ENCODE assay signal across 13 mouse cellular contexts in genomic region chr1:157343519-157343918, GRCm38 (mm10).
A peak's percentile ranks its signal among the peaks of the same experiment; 100 is the strongest.
DNase-seq lines count a peak whose midpoint lies in the region; ATAC-seq and TF ChIP-seq lines count a peak whose summit lies in the region.
"Had no signal": no experiment of that assay in that cellular context is flagged by ENCODE, and none has a peak within 500 bp of the region (broad histone marks: within the 10 kb centered on the region; RNA-seq: fewer than 3 reads in every experiment).

No protein-coding gene starts in this region.

- peak; percentile 93 for DNase-seq in heart, adult 11 months
- DNase-seq in heart, embryonic 10.5 days (ENCODE audit: low spot score): no peak
- peak; percentile 38 for DNase-seq in adipocyte (ENCODE audit: low spot score)
- DNase-seq in heart, postnatal 10 days: peak; percentile 36 to 40
- DNase-seq in hindbrain, embryonic 10.5 days (ENCODE audit: low spot score): no peak

- H3K79me3 ChIP-seq in C2C12 (ENCODE audit: low read depth): peaks cover 2% of the 10 kb centered on the region

- H3K4me1 ChIP-seq in heart, embryonic 10.5 days: 0 out of 2 replicates have a peak, but pooled peaks cover 3% of the 10 kb centered on the region
- H3K4me1 ChIP-seq in hindbrain, embryonic 12.5 days: no peaks in the 10 kb centered on the region
- no peaks in the 10 kb centered on the region for H3K4me1 ChIP-seq in hindbrain, embryonic 10.5 days (replicated peaks)

- intact Hi-C loops in heart, postnatal 10 days (cut with DNase I): no loop called here

- H3K9ac ChIP-seq in hindbrain, embryonic 12.5 days: no peak overlapping the region
- H3K9ac ChIP-seq: heart, embryonic 13.5 days had no signal

- no peak overlapping the region for H3ac ChIP-seq in C2C12 (ENCODE audit: control insufficient read depth, insufficient read length, low read depth)

- TF ChIP-seq CTCF in C2C12 (IDR thresholded peaks at IDR 0.05; ENCODE audit: control insufficient read depth, insufficient read depth, insufficient read length): no peak

- H3K27me3 ChIP-seq in heart, embryonic 10.5 days (ENCODE audit: insufficient read depth, poor library complexity, severe bottlenecking): no peaks in the 10 kb centered on the region
- H3K27me3 ChIP-seq in C2C12 (ENCODE audit: control insufficient read depth, insufficient read depth, insufficient read length): no peaks in the 10 kb centered on the region
- H3K27me3 ChIP-seq in hindbrain, embryonic 12.5 days: no peaks in the 10 kb centered on the region
- H3K27me3 ChIP-seq in hindbrain, embryonic 10.5 days (ENCODE audit: insufficient read depth, poor library complexity, severe bottlenecking): no peaks in the 10 kb centered on the region
- H3K27me3 ChIP-seq: heart, embryonic 13.5 days had no signal

- no peaks in the 10 kb centered on the region for H3K36me3 ChIP-seq in heart, embryonic 10.5 days
- no peaks in the 10 kb centered on the region for H3K36me3 ChIP-seq in C2C12 (ENCODE audit: control insufficient read depth, insufficient read depth)
- H3K36me3 ChIP-seq in hindbrain, embryonic 12.5 days: no peaks in the 10 kb centered on the region
- H3K36me3 ChIP-seq in hindbrain, embryonic 10.5 days: no peaks in the 10 kb centered on the region
- H3K36me3 ChIP-seq: heart, embryonic 13.5 days had no signal

- H3K4me3 ChIP-seq in heart, embryonic 10.5 days: no peak overlapping the region
- no peak overlapping the region for H3K4me3 ChIP-seq in C2C12 (ENCODE audit: insufficient read depth, poor library complexity, severe bottlenecking)
- H3K4me3 ChIP-seq in hindbrain, embryonic 12.5 days: no peak overlapping the region
- no peak overlapping the region for H3K4me3 ChIP-seq in hindbrain, embryonic 10.5 days
- H3K4me3 ChIP-seq: heart, embryonic 13.5 days; layer of hippocampus, adult 2 months had no signal

- peaks cover 13% of the 10 kb centered on the region for H3K79me2 ChIP-seq in C2C12 (ENCODE audit: control insufficient read depth, insufficient read depth)

- H3K4me2 ChIP-seq in hindbrain, embryonic 12.5 days (replicated peaks): no peak overlapping the region
- H3K4me2 ChIP-seq: heart, embryonic 13.5 days had no signal

- no peaks in the 10 kb centered on the region for H3K9me3 ChIP-seq in heart, embryonic 10.5 days
- H3K9me3 ChIP-seq in hindbrain, embryonic 12.5 days (replicated peaks): no peaks in the 10 kb centered on the region
- H3K9me3 ChIP-seq in hindbrain, embryonic 10.5 days: no peaks in the 10 kb centered on the region
- H3K9me3 ChIP-seq: heart, embryonic 13.5 days had no signal

- ATAC-seq in hindbrain, embryonic 12.5 days (ENCODE audit: low FRiP score): no peak
- ATAC-seq in megakaryocyte-erythroid progenitor cell, adult 5-6 weeks (replicated peaks; ENCODE audit: low FRiP score, low TSS enrichment, poor library complexity, severe bottlenecking): no peak
- ATAC-seq: hindbrain, embryonic 16.5 days had no signal

- no peak overlapping the region for H3K27ac ChIP-seq in heart, embryonic 10.5 days
- H3K27ac ChIP-seq in hindbrain, embryonic 12.5 days: no peak overlapping the region
- H3K27ac ChIP-seq in hindbrain, embryonic 10.5 days: no peak overlapping the region
- H3K27ac ChIP-seq: heart, embryonic 13.5 days; layer of hippocampus, adult 2 months; macrophage; stomach, postnatal 0 days had no signal

TF ChIP-seq in C2C12, 6 proteins besides CTCF, POLR2A, EP300 and RAD21:
- TF ChIP-seq FOSL1 (IDR thresholded peaks at IDR 0.05; ENCODE audit: insufficient read depth, low read length, poor library complexity, severe bottlenecking) (peak; percentile 76), MYOG (IDR thresholded peaks at IDR 0.05; ENCODE audit: control insufficient read depth, extremely low read depth, insufficient read length) (no peak), CEBPB (IDR thresholded peaks at IDR 0.05; ENCODE audit: low read depth) (peak; percentile 88), USF1 (IDR thresholded peaks at IDR 0.05; ENCODE audit: low read depth) (no peak), MAX (IDR thresholded peaks at IDR 0.05) (no peak), MYOD1 (IDR thresholded peaks at IDR 0.05; ENCODE audit: control insufficient read depth, insufficient read length, low read depth) (peak; percentile 23)

Comparison
In these comparisons a context has a peak if more than half of its experiments do, and no peak if none do; other contexts are left out.
1. DNase-seq: peak in heart, adult 11 months (single experiment), adipocyte (single experiment) and heart, postnatal 10 days (2 of 2); none in heart, embryonic 10.5 days (single experiment) and hindbrain, embryonic 10.5 days (single experiment).